Mouse (Mus musculus) layer of hippocampus, adult 2 months (tissue): ENCODE data around the gene Serpinf1. TPM values are rescaled to one million over a fixed set of nuclear protein-coding genes. Genes with fewer than 3 reads are reported as not detected.

ENCODE experiments used
- DNase-seq, 2 experiments: peaks; one replicate each; pipeline ENCODE4 v3.0.0; 2022; ENCODE audit warnings: low spot score in 2 of 2
- H3K27ac ChIP-seq: fragments of 200-600 bp; 2 replicates; pipeline ENCODE4 v1.8.1; 2022
- H3K4me3 ChIP-seq: fragments of 200-600 bp; 2 replicates; pipeline ENCODE4 v1.8.1; 2022; ENCODE audit warnings: mild to moderate bottlenecking
- CTCF ChIP-seq: fragments of 200-600 bp; conservative IDR thresholded peaks from 2 replicates; pipeline ENCODE4 v1.8.1; 2022; ENCODE audit warnings: antibody characterized with exemption, mild to moderate bottlenecking, moderate library complexity
- long read RNA-seq, 2 experiments: library from polyadenylated mRNA; stranded (forward); transcript quantifications; one replicate each; pipeline ENCODE4 v2.0.0; 2021; ENCODE audit warnings: borderline mapping rate in 2 of 2
- total RNA-seq, 2 experiments: library from RNA; stranded (reverse); gene quantifications; 2 replicates each; pipeline ENCODE4 v1.2.3; 2021

The Serpinf1 gene
- 10 to 100 TPM; 14.0 to 15.6 TPM for total RNA-seq
- long read RNA-seq, experiment 1, partial matches to known transcripts, result 0 of 1 reads
- long read RNA-seq, experiment 1, other reads (novel, unspliced or antisense), result 0 of 1 reads
- long read RNA-seq, experiment 2, partial matches to known transcripts, result 0 of 6 reads
- long read RNA-seq, experiment 2, other reads (novel, unspliced or antisense), result 2 of 6 reads

DNA sequence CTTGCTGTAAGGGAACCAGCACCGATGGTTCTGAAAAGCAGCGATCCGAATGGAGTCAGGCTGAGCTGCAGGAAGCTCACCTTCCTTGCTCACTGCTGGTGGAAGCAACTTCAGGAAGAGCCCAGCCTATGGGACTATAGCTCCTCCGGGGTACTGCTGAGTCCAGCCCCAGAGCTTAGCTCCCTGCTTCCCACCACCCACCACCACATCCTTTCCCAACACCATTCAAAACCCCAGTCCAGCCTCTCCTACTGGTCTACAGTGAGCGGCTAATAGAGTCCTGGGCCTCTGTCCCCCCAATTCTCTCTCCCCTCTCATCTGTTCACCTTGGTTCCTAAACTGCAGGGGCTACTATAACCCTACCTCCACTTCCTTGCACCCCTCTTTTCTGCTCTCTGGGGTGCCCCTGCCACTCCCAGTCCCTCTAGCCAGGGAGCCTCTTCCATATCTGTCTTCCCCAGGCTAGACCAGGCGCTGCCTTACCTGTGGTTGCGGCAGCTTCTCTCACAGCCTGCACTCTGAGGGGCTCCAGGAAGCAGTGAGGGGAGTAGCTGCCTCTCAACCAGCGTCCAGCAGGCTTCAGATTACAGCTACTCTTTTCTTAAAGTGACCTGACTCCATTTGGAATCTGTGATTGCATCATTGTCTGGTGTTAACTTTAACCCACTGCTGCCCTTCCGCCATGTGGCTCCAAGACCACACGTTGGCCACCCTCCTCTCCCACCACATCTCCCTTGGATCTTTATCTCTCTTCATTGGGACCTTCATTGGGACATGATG is at the start of gene Serpinf1:
Gene Serpinf1, minus strand, starts transcription at position 689 of the 780 bp plus-strand sequence.
- DNase-seq, result no peak
- Histone ChIP-seq H3K27ac (no peak within 1 kb of the TSS), H3K4me3 (no peak within 1 kb of the TSS)
- no peak for TF ChIP-seq CTCF

DNA sequence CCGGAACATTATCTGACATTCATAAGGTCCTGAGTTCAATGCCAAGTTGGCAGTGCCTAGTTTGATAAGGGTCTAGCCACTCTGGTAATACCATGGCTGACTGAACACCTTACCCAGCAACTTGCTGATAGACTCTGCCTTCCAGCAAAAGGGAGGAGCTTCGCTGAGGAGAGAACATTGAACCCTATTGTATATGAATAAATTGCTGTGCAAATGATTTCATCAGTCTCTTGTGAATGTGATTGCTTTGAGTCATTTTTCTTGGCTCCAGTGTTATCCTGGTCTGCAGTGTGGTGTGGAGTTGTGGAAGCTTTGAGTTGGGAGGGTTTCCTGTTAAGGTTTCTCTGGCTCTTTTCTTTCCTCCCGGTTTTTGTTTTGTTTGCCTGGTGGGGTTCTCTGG is 48.2 kb upstream of the Serpinf1 start:
- H3K4me3 ChIP-seq, result no peak overlapping the region
- DNase-seq, result no peak
- no peak for TF ChIP-seq CTCF
- H3K27ac ChIP-seq, result no peak overlapping the region

DNA sequence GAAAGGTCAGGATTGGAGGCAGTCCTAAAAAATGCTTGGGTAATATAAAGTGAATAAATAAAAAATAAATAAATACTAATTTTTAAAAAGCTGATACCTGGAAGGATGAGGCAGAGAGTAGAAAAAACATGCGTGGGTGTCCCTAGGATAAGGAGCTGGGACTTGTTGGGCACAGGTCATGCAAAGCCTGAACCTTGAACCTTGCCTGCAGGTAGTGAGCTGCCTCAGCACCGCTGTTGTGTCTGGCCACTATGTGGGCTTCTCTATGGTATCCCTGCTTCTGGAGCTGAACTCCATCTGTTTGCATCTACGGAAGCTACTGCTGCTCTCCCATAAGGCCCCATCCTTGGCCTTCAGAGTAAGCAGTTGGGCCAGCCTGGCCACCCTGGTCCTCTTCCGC is 46.8 kb upstream of the Serpinf1 start:
- TF ChIP-seq CTCF, result no peak
- no peak for DNase-seq
- Histone ChIP-seq H3K27ac (no peak overlapping the region), H3K4me3 (no peak overlapping the region)

DNA sequence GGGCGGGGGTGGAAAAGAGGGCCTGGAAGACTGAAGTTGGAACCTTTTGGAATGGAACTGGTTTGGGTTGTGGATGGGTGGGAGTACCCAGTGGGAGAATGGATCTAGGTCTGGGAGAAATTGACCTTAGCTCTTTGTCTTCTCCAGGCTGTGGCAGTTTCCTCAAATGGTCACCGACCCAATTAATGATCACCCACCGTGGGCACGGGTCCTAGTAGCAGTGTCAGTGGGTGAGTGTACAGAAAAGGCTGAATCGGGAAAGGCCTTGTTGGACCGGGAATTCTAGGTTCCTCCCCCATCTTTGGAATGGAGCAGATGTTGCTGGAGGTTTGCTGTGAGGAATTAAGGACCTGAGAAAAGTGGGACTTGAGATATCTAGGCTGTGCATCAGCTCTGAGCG is 45.9 kb upstream of the Serpinf1 start:
- TF ChIP-seq CTCF, result no peak
- Histone ChIP-seq H3K4me3 (peak overlapping the region; percentile 40; the same call in 1 of the 2 replicates), H3K27ac (no peak overlapping the region)
- DNase-seq, result no peak

DNA sequence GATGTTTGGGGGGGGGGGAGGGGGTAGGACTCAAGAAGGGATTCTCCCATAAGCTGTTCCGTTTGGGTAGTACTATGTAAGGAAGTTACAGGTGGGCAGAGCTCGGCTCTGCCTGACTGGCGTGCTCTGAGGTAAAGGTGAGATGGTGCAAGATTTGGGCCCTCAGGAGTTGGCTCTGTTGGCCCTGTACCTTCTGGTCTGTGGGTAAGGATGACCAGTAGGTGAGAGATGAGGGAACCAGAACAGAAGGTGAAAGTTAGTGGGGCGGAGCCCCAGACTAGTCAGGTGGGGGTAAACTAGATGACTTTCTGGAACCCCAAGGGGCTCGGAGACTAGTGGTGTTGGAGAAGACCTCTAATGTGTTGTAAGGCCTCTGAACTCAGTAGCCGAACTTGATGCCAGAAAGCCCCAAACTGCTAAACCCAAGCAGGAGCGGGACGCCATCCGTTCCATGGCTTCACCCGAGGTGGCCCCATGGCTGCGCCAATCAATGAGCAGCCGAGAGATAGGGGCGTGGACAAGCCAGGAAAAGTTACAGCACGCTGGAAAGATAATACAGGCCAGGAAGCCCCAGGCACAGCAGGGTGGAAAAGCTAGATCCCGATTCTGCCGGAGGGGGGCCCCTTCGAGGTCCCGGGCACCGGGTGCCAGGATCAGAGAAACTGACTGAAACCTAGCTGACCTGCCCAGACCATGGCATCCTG is 45.2 kb upstream of the Serpinf1 start:
- Histone ChIP-seq H3K4me3 (peak overlapping the region; percentile 40), H3K27ac (no peak overlapping the region)
- DNase-seq, result no peak
- 0 out of 2 replicates have a peak, but pooled peaks have one; percentile 18 for TF ChIP-seq CTCF

DNA sequence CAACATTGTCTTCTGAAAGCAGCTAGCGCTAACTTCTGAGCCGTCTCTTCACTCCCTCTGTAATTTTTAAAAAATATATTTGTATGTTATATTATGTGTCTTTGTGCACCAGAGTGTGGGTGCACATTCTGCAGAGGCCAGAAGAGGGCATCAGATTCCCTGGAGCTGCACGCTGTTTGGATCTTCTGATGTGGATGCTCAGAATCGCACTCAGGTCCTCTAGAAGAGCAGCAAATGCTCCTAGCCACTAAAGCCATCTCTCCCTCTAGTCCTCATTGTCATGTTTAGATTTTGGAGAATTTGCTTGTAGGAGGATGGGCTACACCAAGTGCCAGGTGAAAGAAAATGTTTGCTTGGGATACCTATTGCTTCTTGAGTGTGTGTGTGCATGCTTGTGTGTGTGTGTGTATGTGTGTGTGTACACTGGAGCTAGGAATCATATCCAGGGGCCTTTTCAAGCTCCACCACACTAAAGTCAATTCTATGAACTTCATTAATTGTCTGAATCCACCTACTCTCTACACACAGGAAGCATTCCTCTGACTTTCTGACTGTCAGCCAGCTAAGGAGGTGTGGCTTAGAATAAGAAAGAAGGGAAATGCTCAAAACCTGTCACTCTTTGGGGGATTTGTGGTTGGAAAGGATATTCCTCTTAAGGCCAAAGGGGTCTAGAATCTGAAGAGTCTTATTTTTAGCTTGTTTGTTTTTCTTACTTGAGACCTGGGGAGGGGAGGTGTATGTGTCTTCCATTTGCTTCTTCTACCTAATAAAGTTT is 44.4 kb upstream of the Serpinf1 start:
- TF ChIP-seq CTCF, result peak; percentile 59
- Histone ChIP-seq H3K4me3 (no peak overlapping the region), H3K27ac (no peak overlapping the region)
- DNase-seq, result no peak

DNA sequence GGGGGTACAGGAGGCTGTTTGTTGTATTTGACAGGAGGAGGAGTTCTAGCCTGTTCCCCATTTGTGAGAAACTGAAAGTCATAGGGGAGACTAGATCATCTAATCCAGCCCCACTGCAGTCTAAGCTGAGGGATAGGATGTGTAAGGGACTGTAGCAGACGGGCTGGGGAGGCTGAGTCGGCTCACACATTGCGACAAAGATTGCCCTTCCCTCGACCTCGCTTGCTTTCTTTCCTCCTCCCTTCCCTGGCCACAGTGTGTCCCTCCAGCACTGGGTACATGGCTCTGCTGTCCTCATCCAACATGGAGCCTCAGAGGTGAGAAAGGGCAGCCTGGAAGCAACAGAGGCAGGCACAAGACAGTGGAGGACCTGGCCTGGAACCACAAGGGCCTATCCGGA is 42.5 kb upstream of the Serpinf1 start:
- Histone ChIP-seq H3K27ac (no peak overlapping the region), H3K4me3 (no peak overlapping the region)
- no peak for TF ChIP-seq CTCF
- DNase-seq, result no peak

DNA sequence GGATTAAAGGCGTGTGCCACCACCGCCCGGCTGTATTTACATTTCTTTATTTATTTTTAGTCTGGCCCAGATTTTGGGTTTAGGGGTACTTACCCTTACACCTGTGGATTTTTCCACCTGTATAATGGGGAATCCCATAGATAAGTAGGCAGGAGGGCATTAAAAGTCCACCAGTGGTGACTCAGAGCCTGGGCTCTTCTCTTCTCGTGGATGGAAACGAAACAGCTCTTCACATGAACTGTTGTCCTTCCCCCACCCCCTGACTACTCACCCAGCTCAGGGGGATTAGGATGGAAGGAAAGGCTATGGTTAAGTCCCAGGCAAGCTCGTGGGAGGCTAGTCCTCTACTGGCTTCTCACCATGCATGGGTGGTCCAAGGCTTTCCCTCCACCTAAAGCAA is 41.9 kb upstream of the Serpinf1 start:
- Histone ChIP-seq H3K4me3 (no peak overlapping the region), H3K27ac (no peak overlapping the region)
- no peak for TF ChIP-seq CTCF
- no peak for DNase-seq

DNA sequence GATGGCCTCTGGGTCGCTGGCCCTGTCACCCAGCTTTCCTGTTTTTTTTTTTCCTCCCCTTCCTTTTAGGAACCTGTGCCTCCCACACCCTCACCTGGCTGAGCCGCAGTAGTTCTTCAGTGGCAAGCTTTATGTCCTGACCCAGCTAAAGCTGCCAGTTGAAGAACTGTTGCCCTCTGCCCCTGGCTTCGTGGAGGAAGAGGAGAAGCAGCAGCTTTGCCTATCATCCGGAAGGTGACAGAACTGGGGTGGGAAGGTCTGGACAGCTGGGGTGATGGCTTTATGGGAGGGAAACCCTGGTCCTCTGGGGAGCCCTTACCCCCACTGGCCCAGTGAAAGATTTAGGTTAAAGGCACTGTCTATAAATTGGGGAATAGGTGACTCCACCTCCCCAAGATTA is 41.1 kb upstream of the Serpinf1 start:
- H3K27ac ChIP-seq, result peak overlapping the region; percentile 23; the same call in 1 of the 2 replicates
- H3K4me3 ChIP-seq, result no peak overlapping the region; the same call in 1 of the 2 replicates
- TF ChIP-seq CTCF, result no peak
- no peak for DNase-seq

DNA sequence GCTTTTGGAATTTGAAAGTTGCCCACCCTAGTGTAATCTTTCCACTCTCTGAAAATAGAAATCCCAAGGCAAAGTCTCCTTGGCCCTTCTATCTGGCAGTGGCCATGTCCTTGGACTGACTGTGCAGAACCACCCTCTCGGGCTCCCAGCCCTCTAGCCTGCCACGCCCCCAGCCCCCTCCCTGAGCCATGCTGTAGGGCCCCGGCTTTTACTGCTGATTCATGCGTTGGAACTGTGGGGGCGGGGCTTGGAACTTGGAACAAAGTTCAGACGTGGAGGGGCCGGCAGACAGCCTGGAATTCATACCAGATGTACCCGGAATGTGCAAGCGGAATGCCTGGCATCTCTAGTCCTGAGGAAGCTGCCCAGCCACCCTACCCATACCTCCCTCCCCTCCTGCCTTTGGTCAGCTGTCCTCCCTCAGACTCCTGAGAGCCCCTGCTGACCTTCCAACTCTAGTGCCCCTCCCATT is 40.4 kb upstream of the Serpinf1 start:
- TF ChIP-seq CTCF, result no peak
- Histone ChIP-seq H3K4me3 (peak overlapping the region; percentile 81), H3K27ac (peak overlapping the region; percentile 97)
- peak; percentile 47 to 56 for DNase-seq

DNA sequence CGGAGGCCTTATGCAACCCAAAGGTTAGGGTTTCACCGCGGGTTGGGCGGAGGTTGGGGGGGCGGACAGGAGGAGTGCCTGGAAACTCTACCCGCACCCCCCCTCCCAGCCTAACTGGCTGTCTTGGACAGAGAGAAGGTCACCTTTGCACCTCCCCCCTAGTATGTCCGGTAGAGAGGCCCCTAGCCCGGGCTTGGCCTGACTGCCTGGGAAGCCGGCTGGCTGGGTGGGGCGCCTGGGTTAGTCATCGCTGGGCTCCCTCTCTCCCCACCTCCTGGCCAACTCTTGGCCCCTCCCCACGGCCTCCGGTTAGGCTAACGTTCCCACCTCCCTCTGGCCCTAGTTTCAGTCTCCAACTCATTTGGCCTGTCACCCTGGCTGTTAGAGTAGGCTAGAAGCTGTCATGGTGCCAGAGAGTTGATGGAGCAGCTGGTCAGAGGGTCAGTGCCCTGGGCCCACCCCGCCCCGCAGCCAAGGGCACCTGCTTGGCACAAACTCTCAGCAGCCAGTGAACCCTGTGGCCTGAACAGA is 39.8 kb upstream of the Serpinf1 start:
- H3K27ac ChIP-seq, result peak overlapping the region; percentile 97
- DNase-seq, result peak in 1 of 2 experiments; percentile 44
- TF ChIP-seq CTCF, result no peak
- peak overlapping the region; percentile 81 for H3K4me3 ChIP-seq

DNA sequence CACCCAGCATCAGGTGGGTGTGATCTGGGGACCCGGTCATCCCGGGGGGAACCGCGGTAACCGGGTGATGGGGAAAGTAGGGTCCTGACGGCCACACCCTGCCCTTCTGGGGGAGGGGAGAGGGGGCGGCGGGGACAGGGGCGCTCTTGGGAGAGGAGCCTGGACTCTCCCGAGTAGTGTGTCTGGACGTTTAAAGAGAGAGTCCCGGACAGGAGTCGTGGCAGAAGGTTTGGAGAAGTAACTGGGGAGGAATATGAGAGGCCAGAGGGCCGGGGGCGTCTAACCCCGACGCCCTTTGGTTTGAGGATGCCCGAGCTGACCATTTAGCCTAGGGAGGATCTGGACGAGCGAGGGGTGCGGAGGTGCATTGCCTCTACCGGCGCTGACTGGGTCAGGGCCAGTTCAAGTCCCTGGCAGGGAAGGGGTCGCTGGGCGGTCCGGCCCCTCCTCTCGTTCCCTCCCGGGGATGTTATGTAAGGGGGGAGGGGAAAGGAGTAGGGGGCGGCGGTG is 39.3 kb upstream of the Serpinf1 start:
- Histone ChIP-seq H3K4me3 (peak overlapping the region; percentile 81), H3K27ac (peak overlapping the region; percentile 97)
- DNase-seq, result no peak
- no peak for TF ChIP-seq CTCF
